Mouse (Mus musculus): ENCODE measurements around the gene Swap70. TPM values are rescaled to one million over a fixed set of nuclear protein-coding genes. Genes with fewer than 3 reads are reported as not detected.

Swap70 gene
- total and polyA plus RNA-seq, 3 experiments: 18.3 to 23.3 TPM; not detected in 1

DNA sequence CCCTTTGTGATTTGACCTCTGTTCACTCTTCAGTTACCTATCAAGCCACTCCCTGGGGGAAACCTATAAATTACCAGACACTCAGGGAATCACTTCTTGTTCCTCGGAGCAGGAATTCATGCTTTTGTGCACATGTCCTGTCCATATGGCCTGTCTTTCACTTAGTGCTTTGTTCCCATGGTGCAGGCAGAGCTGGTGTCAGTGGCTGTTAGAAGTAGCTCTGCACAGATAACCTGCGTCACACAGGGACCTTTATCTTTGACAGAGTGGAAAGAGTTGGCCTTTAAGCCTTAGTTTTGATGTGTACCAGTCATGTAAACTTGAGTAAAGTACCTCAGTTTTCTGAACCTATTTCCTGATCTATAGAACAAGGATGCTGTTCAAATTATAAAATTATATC is 32.4 kb downstream of the Swap70 start:
- H3K79me2 ChIP-seq (ENCODE audit: control insufficient read depth, insufficient read depth, low read length, poor library complexity): no peaks in the 10 kb centered on the region
- H3K36me3 ChIP-seq (ENCODE audit: control insufficient read depth in 1 of 2, insufficient read depth in 2 of 2, low read length in 2 of 2): peaks cover 6 to 11% of the 10 kb centered on the region in 2 experiments
- no peak overlapping the region for H3K27ac ChIP-seq (ENCODE audit: control insufficient read depth, low read depth, low read length)
- no peaks in the 10 kb centered on the region for H3K9me3 ChIP-seq (replicated peaks; ENCODE audit: insufficient read depth, low read length)
- H3K9ac ChIP-seq (ENCODE audit: control insufficient read depth, low read depth, low read length, poor library complexity, severe bottlenecking): no peak overlapping the region
- TF ChIP-seq RCOR1 (IDR thresholded peaks at IDR 0.05; ENCODE audit: low read depth, low read length) (no peak), RAD21 (IDR thresholded peaks at IDR 0.05; ENCODE audit: low read depth, low read length) (no peak), NRF1 (IDR thresholded peaks at IDR 0.05; ENCODE audit: insufficient read depth, low read depth, low read length, poor library complexity, severe bottlenecking) (no peak), UBTF (IDR thresholded peaks at IDR 0.05; ENCODE audit: borderline replicate concordance, insufficient read depth, low read depth, low read length) (no peak), USF2 (IDR thresholded peaks at IDR 0.05; ENCODE audit: borderline replicate concordance in 1 of 2, insufficient read depth in 1 of 2, low read depth in 1 of 2, low read length in 2 of 2) (no peak), TCF12 (IDR thresholded peaks at IDR 0.05; ENCODE audit: low read depth, low read length) (no peak), NELFE (IDR thresholded peaks at IDR 0.05; ENCODE audit: low read depth, low read length) (no peak)
- peaks cover 4% of the 10 kb centered on the region in 2 experiments for H3K4me1 ChIP-seq (ENCODE audit: control insufficient read depth in 1 of 2, insufficient read depth in 2 of 2, low read length in 2 of 2)
- no peak for DNase-seq (ENCODE audit: low read depth, low spot score)
- no peak overlapping the region for H3K4me3 ChIP-seq (ENCODE audit: control insufficient read depth in 1 of 2, insufficient read depth in 1 of 2, low read depth in 2 of 2, low read length in 2 of 2)
- H3K27me3 ChIP-seq (ENCODE audit: control insufficient read depth in 1 of 2, insufficient read depth in 2 of 2, low read length in 2 of 2): no peaks in the 10 kb centered on the region

DNA sequence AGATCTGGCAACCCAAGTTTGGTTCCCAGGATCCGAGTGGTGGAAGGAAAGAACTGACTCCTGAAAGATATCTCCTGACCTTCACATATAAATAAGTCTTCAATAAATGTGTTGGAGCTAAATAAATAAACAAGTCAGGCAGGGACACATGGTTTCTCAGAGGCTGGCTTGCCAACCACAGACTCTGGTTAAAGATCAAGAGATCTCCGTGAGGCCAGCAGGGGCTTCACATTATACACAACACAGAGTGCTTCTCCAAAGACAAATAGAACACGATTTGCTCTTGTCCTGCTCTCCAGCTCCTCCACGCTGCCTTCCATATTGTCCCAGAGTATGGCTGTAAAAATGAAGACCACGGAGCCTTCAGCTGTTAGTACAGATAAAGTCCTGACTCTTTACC is 32.9 kb downstream of the Swap70 start:
- H3K4me1 ChIP-seq (ENCODE audit: control insufficient read depth in 1 of 2, insufficient read depth in 2 of 2, low read length in 2 of 2): peaks cover 4% of the 10 kb centered on the region in 2 experiments
- no peak overlapping the region for H3K4me3 ChIP-seq (ENCODE audit: control insufficient read depth in 1 of 2, insufficient read depth in 1 of 2, low read depth in 2 of 2, low read length in 2 of 2)
- H3K9me3 ChIP-seq (replicated peaks; ENCODE audit: insufficient read depth, low read length): no peaks in the 10 kb centered on the region
- no peaks in the 10 kb centered on the region for H3K27me3 ChIP-seq (ENCODE audit: control insufficient read depth in 1 of 2, insufficient read depth in 2 of 2, low read length in 2 of 2)
- H3K9ac ChIP-seq (ENCODE audit: control insufficient read depth, low read depth, low read length, poor library complexity, severe bottlenecking): no peak overlapping the region
- TF ChIP-seq POLR2A (IDR thresholded peaks at IDR 0.05; ENCODE audit: control insufficient read depth in 1 of 2, insufficient read depth in 1 of 2, low read depth in 1 of 2, low read length in 2 of 2, poor library complexity in 1 of 2): no peak
- TF ChIP-seq HCFC1 (IDR thresholded peaks at IDR 0.05; ENCODE audit: low read depth, low read length): no peak
- TF ChIP-seq CHD1 (IDR thresholded peaks at IDR 0.05; ENCODE audit: low read depth, low read length): no peak
- no peak for TF ChIP-seq USF2 (IDR thresholded peaks at IDR 0.05; ENCODE audit: borderline replicate concordance in 1 of 2, insufficient read depth in 1 of 2, low read depth in 1 of 2, low read length in 2 of 2)
- TF ChIP-seq KAT2A (conservative IDR thresholded peaks at IDR 0.05; ENCODE audit: low read depth, low read length): no peak
- no peak for TF ChIP-seq MEF2A (IDR thresholded peaks at IDR 0.05; ENCODE audit: extremely low read depth, insufficient replicate concordance, low read depth, low read length, poor library complexity, severe bottlenecking)
- no peak for TF ChIP-seq USF1 (IDR thresholded peaks at IDR 0.05; ENCODE audit: low read depth, low read length)
- no peak for TF ChIP-seq GATA1 (IDR thresholded peaks at IDR 0.05; ENCODE audit: low read depth, low read length)
- TF ChIP-seq TCF12 (IDR thresholded peaks at IDR 0.05; ENCODE audit: low read depth, low read length): no peak
- no peak for TF ChIP-seq UBTF (IDR thresholded peaks at IDR 0.05; ENCODE audit: borderline replicate concordance, insufficient read depth, low read depth, low read length)
- TF ChIP-seq SIN3A (IDR thresholded peaks at IDR 0.05; ENCODE audit: low read length): no peak
- TF ChIP-seq POLR2AphosphoS2 (IDR thresholded peaks at IDR 0.05; ENCODE audit: low read length): no peak
- no peak for TF ChIP-seq ZC3H11A (IDR thresholded peaks at IDR 0.05; ENCODE audit: low read depth, low read length)
- no peak for TF ChIP-seq ZKSCAN1 (IDR thresholded peaks at IDR 0.05; ENCODE audit: low read depth, low read length)
- TF ChIP-seq CHD2 (IDR thresholded peaks at IDR 0.05; ENCODE audit: low read length): no peak
- no peak for TF ChIP-seq E2F4 (IDR thresholded peaks at IDR 0.05; ENCODE audit: borderline replicate concordance, low read depth, low read length)
- DNase-seq (ENCODE audit: low read depth, low spot score): no peak
- no peaks in the 10 kb centered on the region for H3K79me2 ChIP-seq (ENCODE audit: control insufficient read depth, insufficient read depth, low read length, poor library complexity)
- peaks cover 6 to 11% of the 10 kb centered on the region in 2 experiments for H3K36me3 ChIP-seq (ENCODE audit: control insufficient read depth in 1 of 2, insufficient read depth in 2 of 2, low read length in 2 of 2)
- no peak overlapping the region for H3K27ac ChIP-seq (ENCODE audit: control insufficient read depth, low read depth, low read length)
